Mouse (Mus musculus) myocyte (in vitro differentiated cells): ENCODE data around the gene Cdk13. TPM values are rescaled to one million over a fixed set of nuclear protein-coding genes. Genes with fewer than 3 reads are reported as not detected.

Experiments used
- H3K27me3 ChIP-seq: one replicate; pipeline ENCODE4 v1.6.1; 2011; ENCODE audit not compliant: control insufficient read depth, insufficient read depth, insufficient read length
- H3K36me3 ChIP-seq: one replicate; pipeline ENCODE4 v1.6.1; 2011; ENCODE audit not compliant: control insufficient read depth, insufficient read depth
- H3K4me2 ChIP-seq: one replicate; pipeline ENCODE4 v1.6.1; 2011; ENCODE audit warnings: low read depth, control low read depth
- H3K4me3 ChIP-seq: one replicate; pipeline ENCODE4 v1.5.1; 2011; ENCODE audit warnings: mild to moderate bottlenecking, control low read depth, moderate library complexity
- H3K79me2 ChIP-seq: one replicate; pipeline ENCODE4 v1.6.1; 2011; ENCODE audit not compliant: control insufficient read depth, insufficient read depth
- H3ac ChIP-seq: one replicate; pipeline ENCODE4 v1.6.1; 2011; ENCODE audit not compliant: control insufficient read depth, insufficient read length
- CEBPB ChIP-seq: IDR thresholded peaks from 2 replicates; pipeline ENCODE4 v1.6.1; 2011; ENCODE audit warnings: mild to moderate bottlenecking, moderate library complexity; ENCODE audit not compliant: poor library complexity, insufficient read depth, severe bottlenecking
- E2F4 ChIP-seq: IDR thresholded peaks from one replicate; pipeline ENCODE4 v1.6.1; 2011; ENCODE audit warnings: mild to moderate bottlenecking, control low read depth, moderate library complexity; ENCODE audit not compliant: insufficient read depth
- MAX ChIP-seq: IDR thresholded peaks from one replicate; pipeline ENCODE4 v1.6.1; 2011; ENCODE audit warnings: low read depth, mild to moderate bottlenecking, control low read depth
- MYOD1 ChIP-seq, 3 experiments: IDR thresholded peaks; one replicate each; pipeline ENCODE4 v1.6.1; 2011; ENCODE audit warnings: control low read depth in 2 of 3, low read depth in 2 of 3, mild to moderate bottlenecking in 2 of 3, moderate library complexity in 1 of 3; ENCODE audit not compliant: insufficient read length in 2 of 3, control insufficient read depth in 1 of 3
- MYOG ChIP-seq, 3 experiments: IDR thresholded peaks; one replicate each; pipeline ENCODE4 v1.6.1; 2011; ENCODE audit warnings: control low read depth in 2 of 3, low read depth in 2 of 3, mild to moderate bottlenecking in 2 of 3; ENCODE audit not compliant: insufficient read length in 2 of 3, control insufficient read depth in 1 of 3, insufficient read depth in 1 of 3
- POLR2A ChIP-seq: IDR thresholded peaks from one replicate; pipeline ENCODE4 v1.6.1; 2011; ENCODE audit warnings: low read depth, mild to moderate bottlenecking, control low read depth, moderate library complexity; ENCODE audit not compliant: insufficient read length
- POLR2AphosphoS2 ChIP-seq: IDR thresholded peaks from one replicate; pipeline ENCODE4 v1.6.1; 2011; ENCODE audit warnings: low read depth, control low read depth; ENCODE audit not compliant: insufficient read length
- REST ChIP-seq: IDR thresholded peaks from one replicate; pipeline ENCODE4 v1.6.1; 2011; ENCODE audit warnings: mild to moderate bottlenecking, control low read depth, moderate library complexity; ENCODE audit not compliant: insufficient read depth, insufficient read length
- SRF ChIP-seq: IDR thresholded peaks from one replicate; pipeline ENCODE4 v1.6.1; 2011; ENCODE audit warnings: low read depth; ENCODE audit not compliant: control insufficient read depth, insufficient read length
- TCF12 ChIP-seq: IDR thresholded peaks from one replicate; pipeline ENCODE4 v1.6.1; 2011; ENCODE audit warnings: mild to moderate bottlenecking, control low read depth; ENCODE audit not compliant: poor library complexity, insufficient read depth, severe bottlenecking
- TCF3 ChIP-seq: IDR thresholded peaks from one replicate; pipeline ENCODE4 v1.6.1; 2011; ENCODE audit warnings: low read depth, control low read depth; ENCODE audit not compliant: insufficient read length
- USF1 ChIP-seq: IDR thresholded peaks from one replicate; pipeline ENCODE4 v1.6.1; 2011; ENCODE audit warnings: low read depth, mild to moderate bottlenecking, control low read depth, moderate library complexity
- polyA plus RNA-seq: library from polyadenylated mRNA; unstranded; fragments of >200 nt; fragmentation: generic; extraction: Trizol; gene quantifications from one replicate; pipeline ENCODE4 v1.2.1, GENCODE M21; 2012; ENCODE audit warnings: missing spikeins

Cdk13 gene
- polyA plus RNA-seq, 1 experiment = 11.6 TPM

DNA sequence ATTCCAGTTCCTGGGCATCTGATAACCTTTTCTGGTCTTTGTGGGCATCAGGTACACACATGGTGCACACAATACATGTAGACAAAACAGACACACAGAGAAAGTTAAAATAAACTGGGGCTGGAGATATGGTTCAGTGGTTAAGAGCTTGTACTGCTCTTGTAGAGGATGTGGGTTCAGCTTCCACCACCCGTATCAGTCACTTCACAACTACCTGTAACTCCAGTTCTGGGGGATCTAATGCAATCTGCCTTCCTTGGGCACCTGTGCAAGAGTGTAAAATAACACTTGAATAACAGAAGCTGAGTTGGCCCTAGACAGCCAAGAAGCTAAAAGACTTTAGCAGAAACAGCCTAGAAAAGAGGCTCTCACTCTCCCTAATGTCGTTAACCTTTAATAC, 12.3 kb upstream of the Cdk13 start:
- Histone ChIP-seq H3K4me3 (no peak overlapping the region), H3K36me3 (no peaks in the 10 kb centered on the region), H3K4me2 (no peak overlapping the region), H3K27me3 (no peaks in the 10 kb centered on the region), H3K79me2 (no peaks in the 10 kb centered on the region), H3ac (no peak overlapping the region)
- TF ChIP-seq POLR2A (no peak), MYOD1 (IDR thresholded peaks at IDR 0.05; ENCODE audit: control insufficient read depth in 1 of 3, insufficient read length in 2 of 3, low read depth in 2 of 3) (no peak)

GRCm38 (mm10) chr13:17805614-17805975, 698 bp upstream of the Cdk13 start:
- H3ac ChIP-seq = peak overlapping the region; percentile 99
- H3K79me2 ChIP-seq = peaks cover 28% of the 10 kb centered on the region
- H3K36me3 ChIP-seq = no peaks in the 10 kb centered on the region
- no peaks in the 10 kb centered on the region for H3K27me3 ChIP-seq
- peak overlapping the region; percentile 86 for H3K4me3 ChIP-seq
- H3K4me2 ChIP-seq = peak overlapping the region; percentile 86
- TF ChIP-seq SRF (no peak), CEBPB (no peak), USF1 (no peak), TCF3 (no peak), TCF12 (no peak), REST (no peak), POLR2AphosphoS2 (no peak), MYOD1 (IDR thresholded peaks at IDR 0.05; ENCODE audit: control insufficient read depth in 1 of 3, insufficient read length in 2 of 3, low read depth in 2 of 3) (no peak), MYOG (IDR thresholded peaks at IDR 0.05; ENCODE audit: control insufficient read depth in 1 of 3, insufficient read depth in 1 of 3, insufficient read length in 2 of 3, low read depth in 2 of 3) (no peak), POLR2A (no peak), E2F4 (no peak)

DNA sequence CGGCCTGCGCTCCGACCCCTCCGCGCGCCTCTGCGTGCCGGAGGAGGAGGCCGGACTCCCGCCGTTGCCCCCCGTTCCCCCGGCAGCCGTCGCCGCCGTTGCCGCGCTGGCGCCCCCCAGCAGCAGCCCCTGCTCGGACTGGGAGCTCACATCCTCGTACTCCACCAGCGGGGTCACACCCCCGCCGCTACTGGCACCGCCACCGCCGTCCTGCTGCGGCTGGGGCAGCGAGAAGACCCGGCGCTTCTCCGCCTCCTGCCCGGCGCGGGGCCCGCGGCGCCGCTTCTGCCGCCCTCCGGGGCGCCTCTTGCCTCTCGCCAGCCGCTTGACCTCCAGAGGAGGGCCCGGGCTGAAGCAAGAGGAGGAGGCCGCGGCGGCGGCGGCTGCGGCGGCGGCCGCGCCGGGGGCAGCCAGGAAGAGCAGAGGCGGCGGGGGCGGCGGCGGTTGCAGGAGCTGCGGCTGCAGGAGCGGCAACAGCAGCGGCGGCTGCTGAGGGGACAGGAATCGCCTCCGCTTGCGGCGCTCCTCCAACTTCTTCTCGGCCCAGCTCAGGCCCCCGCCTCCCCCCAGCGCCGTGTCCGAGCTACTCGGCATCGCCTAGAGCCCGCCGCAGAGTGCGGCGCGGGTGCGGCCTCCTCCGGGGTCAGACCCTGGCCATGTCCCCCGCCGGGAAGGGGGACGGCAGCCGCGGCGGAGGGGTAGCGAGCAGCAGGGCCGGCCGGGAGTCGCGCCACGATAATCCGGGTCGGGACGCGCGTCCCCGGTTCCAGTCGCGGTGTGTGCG, 647 bp downstream of the Cdk13 start:
- H3K27me3 ChIP-seq = no peaks in the 10 kb centered on the region
- TF ChIP-seq TCF12 (no peak), POLR2A (no peak), CEBPB (no peak), TCF3 (no peak), POLR2AphosphoS2 (no peak), MYOG (IDR thresholded peaks at IDR 0.05; ENCODE audit: control insufficient read depth in 1 of 3, insufficient read depth in 1 of 3, insufficient read length in 2 of 3, low read depth in 2 of 3) (no peak), REST (no peak), MAX (no peak), E2F4 (no peak), SRF (no peak), USF1 (no peak), MYOD1 (IDR thresholded peaks at IDR 0.05; ENCODE audit: control insufficient read depth in 1 of 3, insufficient read length in 2 of 3, low read depth in 2 of 3) (no peak)
- no peak overlapping the region for H3K4me2 ChIP-seq
- no peaks in the 10 kb centered on the region for H3K36me3 ChIP-seq
- peak overlapping the region; percentile 86 for H3K4me3 ChIP-seq
- peaks cover 42% of the 10 kb centered on the region for H3K79me2 ChIP-seq
- H3ac ChIP-seq = peak overlapping the region; percentile 99

- Histone ChIP-seq H3K27me3 (no peaks in the 10 kb centered on the region), H3K4me2 (peak overlapping the region; percentile 96), H3ac (peak overlapping the region; percentile 99), H3K36me3 (no peaks in the 10 kb centered on the region), H3K79me2 (peaks cover 49% of the 10 kb centered on the region), H3K4me3 (peak overlapping the region; percentile 86)
- no peak for TF ChIP-seq SRF
- TF ChIP-seq MYOD1 (IDR thresholded peaks at IDR 0.05; ENCODE audit: control insufficient read depth in 1 of 3, insufficient read length in 2 of 3, low read depth in 2 of 3) = peak in 1 of 3 experiments; percentile 34
- no peak for TF ChIP-seq MAX
- no peak for TF ChIP-seq USF1
- TF ChIP-seq POLR2A = peak; percentile 32
- TF ChIP-seq CEBPB = no peak
- TF ChIP-seq MYOG (IDR thresholded peaks at IDR 0.05; ENCODE audit: control insufficient read depth in 1 of 3, insufficient read depth in 1 of 3, insufficient read length in 2 of 3, low read depth in 2 of 3) = peak in 1 of 3 experiments; percentile 5
Measured at GRCm38 (mm10) chr13:17803331-17804057, 1.4 kb downstream of the Cdk13 start.
